Mouse (Mus musculus) skeletal muscle tissue, adult 2 months (tissue): Measurements from ENCODE around the gene Cldn4.
"Not testable (repeated sequence)": the region's sequence is repeated elsewhere in the genome, so short reads cannot be mapped to it uniquely, and the experiment has no call there.

ENCODE experiments used
- DNase-seq: peaks from one replicate; pipeline ENCODE4 v3.0.0-alpha.2; 2012; ENCODE audit warnings: low read depth, low spot score

The Cldn4 gene

GRCm38 (mm10) chr5:134964655-134965054 lies 17.9 kb upstream of the Cldn4 start:
- not testable (repeated sequence) for DNase-seq

- DNase-seq: no peak
Measured at GRCm38 (mm10) chr5:134963546-134963945, 16.8 kb upstream of the Cldn4 start.

DNA sequence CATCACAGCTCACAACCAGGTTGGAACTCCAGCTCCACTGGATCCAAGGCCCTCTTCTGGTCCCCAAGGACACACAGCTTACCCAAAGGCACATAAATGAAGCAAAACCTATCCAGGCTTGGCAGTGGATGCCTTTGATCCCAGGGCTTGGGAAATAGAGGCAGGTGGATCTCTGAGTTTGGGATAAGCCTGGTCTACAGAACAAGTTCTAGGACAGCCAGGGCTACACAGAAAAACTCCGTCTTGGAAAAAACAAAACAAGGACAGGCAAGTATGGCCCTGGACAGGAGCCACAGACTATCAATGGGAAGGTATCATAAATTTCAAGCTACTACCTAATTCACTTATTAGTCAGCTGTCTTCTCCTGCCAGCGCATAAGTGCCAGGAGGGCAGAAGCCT lies 14.8 kb upstream of the Cldn4 start:
- no peak for DNase-seq

GRCm38 (mm10) chr5:134960430-134960829 lies 13.7 kb upstream of the Cldn4 start:
- no peak for DNase-seq

GRCm38 (mm10) chr5:134959114-134959513 lies 12.4 kb upstream of the Cldn4 start:
- DNase-seq: peak; percentile 57

GRCm38 (mm10) chr5:134955491-134955890 lies 8.8 kb upstream of the Cldn4 start:
- no peak for DNase-seq

- DNase-seq: no peak
Measured at GRCm38 (mm10) chr5:134951053-134951884, 4.5 kb upstream of the Cldn4 start.

DNA sequence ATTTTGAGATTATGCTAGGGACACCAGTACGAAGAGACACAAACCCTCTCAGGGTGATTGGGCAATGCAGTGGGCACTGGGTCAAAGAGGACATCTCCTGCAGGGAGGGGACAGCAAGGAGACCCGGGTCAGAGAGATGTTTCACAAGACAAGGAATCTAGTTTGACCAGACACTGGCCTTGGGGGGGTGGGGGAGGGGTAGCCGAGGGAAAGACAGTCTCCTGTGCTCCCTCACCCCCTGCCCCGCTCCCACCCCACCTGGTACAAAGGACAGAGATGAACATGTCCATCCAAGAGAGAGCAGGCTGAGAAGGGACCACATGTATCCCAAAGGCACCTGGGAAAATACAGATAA lies 1.3 kb upstream of the Cldn4 start:
- DNase-seq: no peak

GRCm38 (mm10) chr5:134947420-134948084 lies 818 bp upstream of the Cldn4 start:
- DNase-seq: no peak

GRCm38 (mm10) chr5:134946063-134946856 lies 474 bp downstream of the Cldn4 start:
- DNase-seq: no peak

- no peak for DNase-seq
Measured at GRCm38 (mm10) chr5:134945266-134945959, 1.3 kb downstream of the Cldn4 start.

DNA sequence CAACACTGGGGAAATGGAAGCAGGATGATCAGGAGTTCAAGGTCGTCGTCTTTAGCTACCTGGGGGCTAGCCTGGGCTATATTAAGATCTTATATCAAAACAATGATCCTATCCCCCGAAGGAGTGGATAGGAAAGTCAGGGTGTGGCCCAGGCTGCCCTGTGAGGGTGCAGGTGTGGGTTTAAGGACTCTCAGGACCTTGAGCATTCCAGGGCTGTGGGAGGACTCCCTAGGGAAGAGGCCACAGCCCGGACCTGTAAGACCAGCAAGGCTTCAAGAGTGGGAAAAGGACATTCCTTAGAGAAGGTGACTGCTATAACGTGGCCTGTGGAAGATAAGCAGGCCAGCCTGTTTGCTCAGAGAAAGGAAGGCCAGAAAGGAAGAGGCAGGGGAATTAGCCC lies 2.6 kb downstream of the Cldn4 start:
- DNase-seq: no peak

- no peak for DNase-seq
Measured at GRCm38 (mm10) chr5:134942740-134943139, 4.0 kb downstream of the Cldn4 start.

DNA sequence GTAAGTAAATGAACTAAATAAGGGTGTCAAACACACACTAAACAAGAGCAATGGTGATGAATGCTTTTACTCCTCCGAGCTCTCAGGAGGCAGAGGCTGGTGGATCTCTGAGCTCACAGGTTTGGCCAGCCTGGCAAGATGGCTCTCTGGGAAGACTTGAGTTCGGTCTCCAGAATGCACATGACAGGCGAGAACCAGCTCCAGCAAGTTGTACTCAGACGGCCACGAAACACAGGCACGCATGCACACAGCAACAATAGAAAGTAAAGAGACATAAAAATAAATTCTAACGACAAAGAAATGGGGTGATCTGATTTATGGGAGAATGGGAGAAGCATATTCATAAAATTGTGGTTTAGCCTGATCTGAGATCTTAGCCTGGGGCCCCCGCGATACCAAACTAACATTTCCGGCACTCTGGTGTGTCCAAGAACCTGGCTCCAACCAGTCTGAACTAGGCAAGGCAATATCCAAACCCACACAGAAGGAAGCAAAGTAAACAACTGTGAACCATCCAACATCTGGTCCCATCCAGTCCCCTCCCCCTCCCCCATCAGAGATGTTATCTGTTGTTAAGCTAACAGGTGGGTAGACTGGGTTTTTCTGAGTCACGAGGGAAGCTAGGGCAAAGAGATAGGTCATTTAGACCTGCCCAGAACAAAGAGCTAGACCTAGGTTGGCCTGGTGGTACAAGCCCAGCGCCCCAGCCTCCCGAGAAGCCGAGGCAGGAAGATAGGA lies 5.1 kb downstream of the Cldn4 start:
- no peak for DNase-seq

DNA sequence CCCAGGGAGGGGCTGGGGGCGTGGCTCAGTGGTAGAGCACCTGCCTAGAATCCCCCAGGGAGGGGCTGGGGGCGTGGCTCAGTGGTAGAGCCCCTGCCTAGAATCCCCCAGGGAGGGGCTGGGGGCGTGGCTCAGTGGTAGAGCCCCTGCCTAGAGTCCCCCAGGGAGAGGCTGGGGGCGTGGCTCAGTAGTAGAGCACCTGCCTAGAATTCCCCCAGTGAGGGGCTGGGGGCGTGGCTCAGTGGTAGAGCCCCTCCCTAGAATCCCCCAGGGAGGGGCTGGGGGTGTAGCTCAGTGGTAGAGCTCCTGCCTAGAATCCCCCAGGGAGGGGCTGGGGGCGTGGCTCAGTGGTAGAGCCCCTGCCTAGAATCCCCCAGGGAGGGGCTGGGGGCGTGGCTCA lies 7.2 kb downstream of the Cldn4 start:
- not testable (repeated sequence) for DNase-seq

DNA sequence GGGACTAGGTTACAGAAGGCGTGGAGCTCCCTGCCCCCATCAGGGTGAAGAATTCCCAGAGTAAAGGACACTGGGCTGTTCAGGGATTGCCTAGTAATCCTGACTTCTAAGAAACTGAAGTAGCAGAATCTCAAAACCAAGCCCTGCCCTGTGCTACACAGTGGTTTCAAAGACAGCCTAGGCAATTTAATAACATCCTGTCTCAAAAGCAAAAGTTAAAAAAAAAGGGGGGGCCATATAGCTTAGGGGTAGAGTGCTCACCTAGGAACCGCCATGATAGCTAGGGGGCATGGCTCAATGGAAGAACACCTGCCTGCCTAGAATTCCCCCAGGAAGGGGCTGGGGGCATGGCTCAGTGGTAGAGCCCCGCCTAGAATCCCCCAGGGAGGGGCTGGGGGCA lies 7.7 kb downstream of the Cldn4 start:
- DNase-seq: no peak

GRCm38 (mm10) chr5:134936626-134937185 lies 10.0 kb downstream of the Cldn4 start:
- DNase-seq: no peak

- no peak for DNase-seq
Measured at GRCm38 (mm10) chr5:134936051-134936450, 10.7 kb downstream of the Cldn4 start.

- no peak for DNase-seq
Measured at GRCm38 (mm10) chr5:134934666-134935065, 12.1 kb downstream of the Cldn4 start.

- not testable (repeated sequence) for DNase-seq
Measured at GRCm38 (mm10) chr5:134933686-134934085, 13.0 kb downstream of the Cldn4 start.

DNA sequence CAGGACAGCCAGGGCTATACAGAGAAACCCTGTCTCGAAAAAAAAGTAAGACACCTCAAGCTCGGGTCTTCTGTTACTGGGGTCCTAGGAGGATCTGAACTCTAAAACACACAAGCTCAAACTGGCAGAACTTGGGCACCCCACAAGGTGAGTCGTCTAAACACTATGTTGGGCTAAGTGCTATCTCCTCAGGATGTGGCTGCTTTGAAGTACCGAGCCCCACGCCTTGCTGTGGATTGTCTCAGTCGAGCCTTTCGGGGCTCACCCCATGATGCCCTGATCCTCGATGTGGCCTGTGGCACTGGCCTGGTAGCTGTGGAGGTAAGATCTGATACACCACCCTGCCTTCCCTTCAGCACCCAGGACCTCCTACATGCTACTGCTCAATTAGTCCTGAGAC lies 13.5 kb downstream of the Cldn4 start:
- DNase-seq: no peak
